Mouse (Mus musculus) lung, adult 2 months (tissue): ENCODE data around the gene Galk2.

ENCODE experiments used
- CTCF ChIP-seq: fragments of 200-500 bp; IDR thresholded peaks from 2 replicates; pipeline ENCODE4 v1.5.1; 2011; ENCODE audit warnings: mild to moderate bottlenecking, low read length, control low read depth; ENCODE audit not compliant: insufficient read depth
- POLR2A ChIP-seq: fragments of 200-500 bp; IDR thresholded peaks from 2 replicates; pipeline ENCODE4 v1.6.1; 2011; ENCODE audit warnings: low read depth, mild to moderate bottlenecking, control low read depth, low read length, borderline replicate concordance; ENCODE audit errors: extremely low read depth

- TF ChIP-seq CTCF = no peak
- no peak for TF ChIP-seq POLR2A
Observed at GRCm38 (mm10) chr2:125975808-125976345, 117.0 kb downstream of the Galk2 start.
